Mouse (Mus musculus): Measurements from ENCODE around the gene Dlx5. TPM values are rescaled to one million over a fixed set of nuclear protein-coding genes. Genes with fewer than 3 reads are reported as not detected.
A peak's percentile ranks its signal among the peaks of the same experiment; 100 is the strongest.

Dlx5 gene
- polyA plus RNA-seq, 1 experiment from 2014 or later: 1.3 TPM

GRCm38 (mm10) chr6:6882266-6882797, 447 bp upstream of the Dlx5 start:
- H3K4me3 ChIP-seq: peak overlapping the region; percentile 60
- peak overlapping the region; percentile 93 for H3K4me2 ChIP-seq
- H3K36me3 ChIP-seq: no peaks in the 10 kb centered on the region
- H3K27ac ChIP-seq: no peak overlapping the region
- no peak overlapping the region for H3K9ac ChIP-seq
- peaks cover 82% of the 10 kb centered on the region for H3K27me3 ChIP-seq
- H3K9me3 ChIP-seq (replicated peaks): no peaks in the 10 kb centered on the region
- ATAC-seq (replicated peaks; ENCODE audit: insufficient number of reproducible peaks, insufficient read depth, low FRiP score, low read depth): no peak
- WGBS: 11% methylated on average over 10 of the region's 11 CpGs
- peaks cover 35% of the 10 kb centered on the region for H3K4me1 ChIP-seq (replicated peaks)

GRCm38 (mm10) chr6:6881115-6881637, 709 bp downstream of the Dlx5 start:
- H3K27ac ChIP-seq: no peak overlapping the region
- peaks cover 87% of the 10 kb centered on the region for H3K27me3 ChIP-seq
- 1% methylated on average over 30 of the region's 30 CpGs for WGBS
- peak overlapping the region; percentile 60 for H3K4me3 ChIP-seq
- peaks cover 35% of the 10 kb centered on the region for H3K4me1 ChIP-seq (replicated peaks)
- H3K9me3 ChIP-seq (replicated peaks): no peaks in the 10 kb centered on the region
- H3K36me3 ChIP-seq: no peaks in the 10 kb centered on the region
- ATAC-seq (replicated peaks; ENCODE audit: insufficient number of reproducible peaks, insufficient read depth, low FRiP score, low read depth): no peak; the same call in 1 of the 2 replicates
- peak overlapping the region; percentile 35 for H3K9ac ChIP-seq
- H3K4me2 ChIP-seq: peak overlapping the region; percentile 93

- H3K4me3 ChIP-seq: peak overlapping the region; percentile 60
- H3K9ac ChIP-seq: no peak overlapping the region
- ATAC-seq (replicated peaks; ENCODE audit: insufficient number of reproducible peaks, insufficient read depth, low FRiP score, low read depth): no peak
- peaks cover 93% of the 10 kb centered on the region for H3K27me3 ChIP-seq
- H3K9me3 ChIP-seq (replicated peaks): no peaks in the 10 kb centered on the region
- H3K4me2 ChIP-seq: peak overlapping the region; percentile 93
- no peak overlapping the region for H3K27ac ChIP-seq
- WGBS: 2% methylated on average over 24 of the region's 24 CpGs
- no peaks in the 10 kb centered on the region for H3K36me3 ChIP-seq
- H3K4me1 ChIP-seq (replicated peaks): peaks cover 35% of the 10 kb centered on the region
These were observed 1.3 kb downstream of the Dlx5 start for GRCm38 (mm10) chr6:6880361-6881114.

- peaks cover 33% of the 10 kb centered on the region for H3K4me1 ChIP-seq (replicated peaks)
- H3K4me3 ChIP-seq: 0 out of 2 replicates have a peak overlapping the region, but pooled peaks have one; percentile 60
- ATAC-seq (replicated peaks; ENCODE audit: insufficient number of reproducible peaks, insufficient read depth, low FRiP score, low read depth): no peak
- peak overlapping the region; percentile 93 for H3K4me2 ChIP-seq
- no peak overlapping the region for H3K9ac ChIP-seq
- H3K9me3 ChIP-seq (replicated peaks): no peaks in the 10 kb centered on the region
- no peak overlapping the region for H3K27ac ChIP-seq
- no peaks in the 10 kb centered on the region for H3K36me3 ChIP-seq
- peaks cover 95% of the 10 kb centered on the region for H3K27me3 ChIP-seq
- WGBS: 9% methylated on average over 44 of the region's 44 CpGs
These were observed 2.2 kb downstream of the Dlx5 start for GRCm38 (mm10) chr6:6879371-6880325.

GRCm38 (mm10) chr6:6878841-6879291, 3.0 kb downstream of the Dlx5 start:
- no peak overlapping the region for H3K27ac ChIP-seq
- ATAC-seq (replicated peaks; ENCODE audit: insufficient number of reproducible peaks, insufficient read depth, low FRiP score, low read depth): no peak
- H3K4me1 ChIP-seq (replicated peaks): peaks cover 40% of the 10 kb centered on the region
- no peaks in the 10 kb centered on the region for H3K9me3 ChIP-seq (replicated peaks)
- no peaks in the 10 kb centered on the region for H3K36me3 ChIP-seq
- H3K4me2 ChIP-seq: no peak overlapping the region
- peaks cover 98% of the 10 kb centered on the region for H3K27me3 ChIP-seq
- peak overlapping the region; percentile 12; the same call in 1 of the 2 replicates for H3K4me3 ChIP-seq
- no peak overlapping the region for H3K9ac ChIP-seq
- 2% methylated on average over 14 of the region's 14 CpGs for WGBS

- peak overlapping the region; percentile 12; the same call in 1 of the 2 replicates for H3K4me3 ChIP-seq
- H3K27me3 ChIP-seq: peaks cover 98% of the 10 kb centered on the region
These were observed 3.7 kb downstream of the Dlx5 start for GRCm38 (mm10) chr6:6877981-6878840.

GRCm38 (mm10) chr6:6877346-6877910, 4.5 kb downstream of the Dlx5 start:
- 20% methylated on average over 5 of the region's 5 CpGs for WGBS
- peaks cover 43% of the 10 kb centered on the region for H3K4me1 ChIP-seq (replicated peaks)

More at GRCm38 (mm10) chr6:6877981-6878840, 3.7 kb downstream of the Dlx5 start:
- no peak for ATAC-seq (replicated peaks; ENCODE audit: insufficient number of reproducible peaks, insufficient read depth, low FRiP score, low read depth)
- Histone ChIP-seq H3K36me3 (no peaks in the 10 kb centered on the region), H3K27ac (no peak overlapping the region), H3K9ac (no peak overlapping the region), H3K9me3 (replicated peaks) (no peaks in the 10 kb centered on the region), H3K4me2 (no peak overlapping the region), H3K4me1 (replicated peaks) (peaks cover 43% of the 10 kb centered on the region)
- 8% methylated on average over 34 of the region's 34 CpGs for WGBS

GRCm38 (mm10) chr6:6876731-6877130, 5.2 kb downstream of the Dlx5 start:
- no peak overlapping the region for H3K27ac ChIP-seq
- peaks cover 41% of the 10 kb centered on the region for H3K4me1 ChIP-seq (replicated peaks)
- 16% methylated on average over 7 of the region's 7 CpGs for WGBS
- H3K9me3 ChIP-seq (replicated peaks): no peaks in the 10 kb centered on the region
- H3K36me3 ChIP-seq: no peaks in the 10 kb centered on the region
- H3K9ac ChIP-seq: no peak overlapping the region
- H3K4me3 ChIP-seq: no peak overlapping the region
- no peak for ATAC-seq (replicated peaks; ENCODE audit: insufficient number of reproducible peaks, insufficient read depth, low FRiP score, low read depth)
- no peak overlapping the region for H3K4me2 ChIP-seq
- peaks cover 99% of the 10 kb centered on the region for H3K27me3 ChIP-seq

More at GRCm38 (mm10) chr6:6877346-6877910, 4.5 kb downstream of the Dlx5 start:
- Histone ChIP-seq H3K27me3 (peaks cover 98% of the 10 kb centered on the region), H3K4me2 (no peak overlapping the region), H3K27ac (no peak overlapping the region), H3K9ac (no peak overlapping the region), H3K36me3 (no peaks in the 10 kb centered on the region), H3K4me3 (no peak overlapping the region), H3K9me3 (replicated peaks) (no peaks in the 10 kb centered on the region)
- ATAC-seq (replicated peaks; ENCODE audit: insufficient number of reproducible peaks, insufficient read depth, low FRiP score, low read depth): no peak

- H3K27me3 ChIP-seq: peaks cover 99% of the 10 kb centered on the region
- no peak overlapping the region for H3K27ac ChIP-seq
- H3K9me3 ChIP-seq (replicated peaks): no peaks in the 10 kb centered on the region
- no peak for ATAC-seq (replicated peaks; ENCODE audit: insufficient number of reproducible peaks, insufficient read depth, low FRiP score, low read depth)
- H3K4me1 ChIP-seq (replicated peaks): peaks cover 36% of the 10 kb centered on the region
- no peaks in the 10 kb centered on the region for H3K36me3 ChIP-seq
- 12% methylated on average over 2 of the region's 2 CpGs for WGBS
- no peak overlapping the region for H3K4me3 ChIP-seq
- no peak overlapping the region for H3K4me2 ChIP-seq
- H3K9ac ChIP-seq: no peak overlapping the region
These were observed 5.7 kb downstream of the Dlx5 start for GRCm38 (mm10) chr6:6876231-6876630.

GRCm38 (mm10) chr6:6875676-6876075, 6.2 kb downstream of the Dlx5 start:
- Histone ChIP-seq H3K9ac (no peak overlapping the region), H3K27me3 (peaks cover 99% of the 10 kb centered on the region), H3K36me3 (no peaks in the 10 kb centered on the region), H3K4me3 (no peak overlapping the region), H3K4me2 (no peak overlapping the region), H3K27ac (no peak overlapping the region), H3K9me3 (replicated peaks) (no peaks in the 10 kb centered on the region), H3K4me1 (replicated peaks) (peaks cover 30% of the 10 kb centered on the region)
- no peak for ATAC-seq (replicated peaks; ENCODE audit: insufficient number of reproducible peaks, insufficient read depth, low FRiP score, low read depth)
- WGBS: 6% methylated on average over 9 of the region's 9 CpGs
